ENCODE assay signal across 15 mouse cellular contexts in the genomic region with DNA sequence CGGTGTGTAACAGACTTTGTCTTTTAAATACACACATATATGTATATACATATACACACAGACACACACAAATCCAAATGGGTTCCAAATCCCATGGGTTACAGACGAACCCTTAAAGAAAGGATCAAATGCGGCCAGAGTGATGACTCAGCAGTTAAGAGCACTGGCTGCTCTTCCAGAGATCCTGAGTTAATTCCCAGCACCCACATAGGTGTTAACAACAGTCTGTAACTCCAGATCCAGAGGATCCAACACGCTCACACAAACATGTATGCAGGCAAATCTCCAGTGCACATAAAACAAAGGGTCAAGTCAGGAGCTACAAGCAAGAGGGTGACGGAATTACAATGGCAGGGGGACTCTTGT.
"Had no signal": no experiment of that assay in that cellular context is flagged by ENCODE, and none has a peak within 500 bp of the region (broad histone marks: within the 10 kb centered on the region; RNA-seq: fewer than 3 reads in every experiment).

No protein-coding gene starts in this region.

- H3K4me3 ChIP-seq: kidney, embryonic 15.5 days; limb, embryonic 10.5 days; limb, embryonic 13.5 days; liver, embryonic 13.5 days had no signal

- H3K9me3 ChIP-seq: kidney, embryonic 15.5 days; limb, embryonic 10.5 days; limb, embryonic 13.5 days; liver, embryonic 13.5 days had no signal

- H3K27ac ChIP-seq: kidney, embryonic 15.5 days; limb, embryonic 10.5 days; limb, embryonic 13.5 days; liver, embryonic 13.5 days; macrophage had no signal

- H3K36me3 ChIP-seq: kidney, embryonic 15.5 days; limb, embryonic 10.5 days; limb, embryonic 13.5 days; liver, embryonic 13.5 days had no signal

- H3K27me3 ChIP-seq: kidney, embryonic 15.5 days; limb, embryonic 13.5 days; liver, embryonic 13.5 days had no signal

- ATAC-seq: lung, postnatal 0 days had no signal

- H3K9ac ChIP-seq: kidney, embryonic 15.5 days; limb, embryonic 13.5 days; liver, embryonic 13.5 days; lung, embryonic 14.5 days had no signal

- DNase-seq: kidney, adult 8-10 months; kidney, postnatal 14 days; kidney, postnatal 4 days; layer of hippocampus, adult 9-11 months; liver, embryonic 13.5 days; lung, embryonic 14.5 days; midbrain, embryonic 14.5 days; thymus, adult 18-20 months; thymus, postnatal 36 days had no signal

- H3K4me2 ChIP-seq: kidney, embryonic 15.5 days; limb, embryonic 13.5 days; lung, embryonic 14.5 days; midbrain, embryonic 11.5 days had no signal
